Mouse (Mus musculus): ENCODE measurements around the gene Mpl. TPM values are rescaled to one million over a fixed set of nuclear protein-coding genes. Genes with fewer than 3 reads are reported as not detected.

Mpl gene
- not detected for polyA plus RNA-seq (2017; shearing (Covaris generic))

DNA sequence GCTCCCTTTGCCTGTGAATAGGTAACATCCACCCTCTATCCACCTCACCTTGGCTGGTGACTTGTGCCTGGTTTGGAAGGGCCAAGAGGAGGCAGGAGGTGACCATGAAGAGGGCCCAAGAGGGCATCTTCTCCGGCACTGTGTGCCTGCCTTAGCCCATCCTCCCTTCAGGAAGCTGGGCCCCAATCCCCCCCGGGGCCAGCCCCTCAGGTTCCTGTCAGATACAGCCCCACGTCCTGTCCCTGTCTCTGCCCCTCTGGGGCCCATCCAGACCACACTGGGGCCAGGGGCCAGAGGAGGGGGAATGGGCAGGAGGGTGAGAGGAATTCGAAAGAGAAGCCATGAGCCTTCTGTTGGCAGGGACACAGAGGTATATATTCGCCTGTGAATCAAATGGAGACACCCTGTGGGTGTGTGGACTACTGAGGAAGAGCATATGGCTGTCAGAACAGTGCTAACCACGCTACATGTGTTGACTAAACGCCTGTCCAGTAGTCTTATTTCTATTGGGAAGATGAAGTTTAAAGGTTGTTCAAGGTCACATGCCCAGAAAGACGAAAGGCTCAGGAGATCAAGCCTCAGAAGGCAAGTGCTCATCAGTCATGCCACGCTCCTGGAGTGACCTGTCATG is at the start of gene Mpl:
Mpl (minus strand) TSS at position 169 of the 631 bp plus-strand sequence.

DNA sequence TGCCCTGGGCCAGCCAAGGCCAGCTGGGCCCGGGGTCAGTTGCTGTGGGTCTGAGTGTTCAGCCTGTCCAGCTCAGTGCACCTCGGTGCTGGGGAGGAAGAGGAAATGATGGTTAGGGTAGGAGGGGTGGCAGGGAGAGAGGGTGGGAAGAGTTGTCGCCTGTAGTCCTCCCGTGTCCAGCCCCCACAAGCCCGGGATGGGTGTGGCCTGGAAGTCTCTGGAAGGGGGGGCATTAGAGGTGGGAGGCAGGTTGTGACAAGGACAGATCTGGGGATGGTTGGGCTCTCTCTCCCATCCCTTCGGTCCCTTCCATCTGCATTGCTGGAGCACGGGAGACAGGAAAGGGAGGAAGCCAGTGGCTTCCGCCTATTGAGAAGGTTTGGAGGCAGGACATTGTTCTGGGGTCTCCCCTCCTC is 32.4 kb upstream of the Mpl start, which contains the start of gene Tie1:
Tie1 (minus strand) TSS at position 345 of the 416 bp plus-strand sequence.

DNA sequence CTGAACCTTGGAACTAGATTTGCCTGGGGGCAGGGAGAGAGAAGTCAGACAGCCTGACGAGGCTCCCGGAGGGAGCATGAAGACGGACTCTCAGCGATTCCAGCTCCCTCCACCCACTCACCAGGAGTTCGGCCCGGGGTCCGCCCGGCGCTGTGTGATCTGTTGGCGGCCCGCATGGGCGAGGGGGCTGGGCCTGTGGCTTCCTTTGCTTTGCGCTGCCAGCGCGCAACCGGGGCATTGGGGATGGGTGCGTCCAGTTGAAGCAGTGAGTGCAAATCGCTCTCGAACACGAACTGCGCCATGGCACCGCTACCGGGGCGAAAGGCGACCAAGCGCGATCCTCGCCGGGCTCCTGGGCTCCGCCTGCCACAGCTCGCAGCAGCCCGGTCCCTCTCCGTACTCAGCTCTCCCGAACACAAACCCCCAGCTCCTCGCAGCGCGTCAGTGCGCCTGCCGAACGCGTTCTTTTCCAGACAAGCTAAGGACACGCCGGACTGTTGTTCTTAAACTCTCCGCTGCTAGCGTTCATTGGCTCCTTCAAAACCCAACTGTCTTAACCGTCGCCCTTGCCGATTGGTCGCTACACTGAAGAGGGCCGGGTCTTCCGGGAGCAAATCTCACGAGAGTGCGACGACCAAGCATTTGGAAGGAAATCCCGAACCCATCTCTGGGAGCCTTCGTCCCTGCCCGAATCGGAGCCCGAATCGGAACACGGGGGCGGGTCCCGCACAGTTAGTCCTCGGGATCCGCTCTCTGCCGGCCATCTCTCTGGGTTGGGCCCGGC is 20.3 kb downstream of the Mpl start, which contains the start of gene Cdc20:
Cdc20 (minus strand) TSS at position 533 of the 784 bp plus-strand sequence.

DNA sequence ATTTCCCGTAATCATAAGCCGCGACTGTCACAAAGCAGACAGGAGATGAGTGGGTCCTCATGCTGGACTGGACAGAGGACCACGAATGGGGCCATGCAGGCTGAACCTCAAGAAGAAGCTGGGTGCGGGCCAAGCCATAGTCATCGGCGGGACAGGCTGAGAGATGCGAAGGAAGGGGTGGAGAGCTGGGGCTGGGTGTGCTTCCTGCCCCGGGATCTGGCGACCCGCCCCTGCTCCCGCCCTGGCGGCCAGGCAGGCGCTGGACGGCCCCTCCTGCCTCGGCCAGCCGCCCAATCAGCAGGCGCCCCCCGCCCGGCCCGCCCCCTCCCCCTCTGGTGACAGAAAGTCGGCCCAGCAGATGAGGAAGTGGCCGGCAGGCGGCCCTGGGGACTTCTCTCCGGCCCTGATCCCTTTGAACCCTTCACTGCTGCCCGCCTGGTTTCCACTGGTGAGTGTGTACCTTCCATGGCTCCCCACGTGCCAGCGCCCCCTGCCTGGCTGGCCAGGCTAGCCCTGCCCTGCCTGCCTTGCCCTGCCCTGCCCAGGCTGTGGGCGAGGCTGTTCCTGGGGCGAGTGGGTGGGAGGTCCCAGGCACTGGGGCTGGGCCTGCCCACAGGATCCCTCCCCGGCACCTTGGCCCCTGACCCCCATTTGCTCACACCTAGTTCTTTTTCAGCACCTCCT is 29.4 kb downstream of the Mpl start, which contains the start of gene Elovl1:
Elovl1 (plus strand) TSS at position 326 of the 684 bp plus-strand sequence.

DNA sequence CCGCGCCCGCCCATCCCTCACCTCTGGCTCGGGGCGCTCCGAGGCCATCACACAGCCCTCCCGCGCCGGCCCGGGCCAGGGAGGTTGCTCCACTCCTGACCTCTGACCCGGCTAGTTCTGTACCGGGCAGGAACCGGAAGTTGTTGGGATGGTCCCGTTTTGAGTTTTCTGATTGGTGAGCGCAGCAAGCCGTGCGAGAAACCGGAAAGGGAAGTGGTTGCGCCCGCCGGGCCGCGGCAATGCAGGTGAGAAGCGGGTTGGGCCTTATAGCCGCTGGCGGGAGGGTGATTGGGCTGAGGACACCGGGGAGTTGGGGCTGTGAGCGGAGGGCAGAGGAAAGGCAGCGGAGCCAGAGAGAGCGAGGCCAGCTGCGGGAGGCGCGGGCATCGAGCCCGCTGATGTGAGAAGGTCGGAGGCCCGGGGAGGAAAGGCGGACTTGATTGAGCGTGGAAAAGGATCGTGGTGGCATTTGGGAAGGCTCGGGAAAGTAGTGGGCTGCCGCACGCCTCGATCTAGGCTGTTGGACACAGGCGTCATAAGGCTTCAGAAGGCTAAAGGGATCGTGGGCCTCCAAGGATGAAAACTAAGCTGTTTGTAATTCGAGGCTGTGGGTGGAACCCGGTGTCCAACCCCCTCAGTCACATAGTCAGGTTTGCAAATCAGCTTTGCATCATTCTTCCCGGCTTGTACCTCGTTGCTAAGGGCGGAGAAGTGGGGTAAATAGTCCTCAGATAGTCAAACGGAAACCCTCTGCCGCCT is 48.0 kb downstream of the Mpl start, which contains the start of the genes Szt2 and Med8:
Szt2 (minus strand) TSS at position 132 of the 759 bp plus-strand sequence.
Med8 (plus strand) TSS at position 196 of the 759 bp plus-strand sequence.

Other genes starting within 250 kb of the Mpl start
- gene Ptprf, start 166.1 kb downstream of the Mpl start, polyA plus RNA-seq (2017; shearing (Covaris generic)) = 0.51 TPM
- gene Szt2, start 48.2 kb downstream of the Mpl start, polyA plus RNA-seq (2017; shearing (Covaris generic)) = 18.0 TPM
- 128 TPM for gene Med8, start 48.2 kb downstream of the Mpl start, polyA plus RNA-seq (2017; shearing (Covaris generic))
- 181 TPM for gene Elovl1, start 29.4 kb downstream of the Mpl start, polyA plus RNA-seq (2017; shearing (Covaris generic))
- 8.1 TPM for gene Cdc20, start 20.2 kb downstream of the Mpl start, polyA plus RNA-seq (2017; shearing (Covaris generic))
- not detected for gene Tie1, start 32.5 kb upstream of the Mpl start, polyA plus RNA-seq (2017; shearing (Covaris generic))
- gene 2610528J11Rik, start 69.5 kb upstream of the Mpl start, polyA plus RNA-seq (2017; shearing (Covaris generic)) = not detected
- gene Tmem125, start 86.5 kb upstream of the Mpl start, polyA plus RNA-seq (2017; shearing (Covaris generic)) = not detected
- not detected for gene Cfap57, start 163.3 kb upstream of the Mpl start, polyA plus RNA-seq (2017; shearing (Covaris generic))
- gene Ebna1bp2, start 163.3 kb upstream of the Mpl start, polyA plus RNA-seq (2017; shearing (Covaris generic)) = 195 TPM
- gene Olfr62, start 201.4 kb upstream of the Mpl start, polyA plus RNA-seq (2017; shearing (Covaris generic)) = not detected
- not detected for gene Olfr1342, start 235.2 kb upstream of the Mpl start, polyA plus RNA-seq (2017; shearing (Covaris generic))
- gene Olfr1341, start 246.0 kb upstream of the Mpl start, polyA plus RNA-seq (2017; shearing (Covaris generic)) = not detected

Data from CD4-positive, CD25-positive, alpha-beta regulatory T cell, adult 9 weeks (primary cell).